Mouse (Mus musculus) macrophage (primary cell): ENCODE data around the gene Grap. TPM values are rescaled to one million over a fixed set of nuclear protein-coding genes. Genes with fewer than 3 reads are reported as not detected.

Experiments
- H3K27ac ChIP-seq: fragments of 350-480 bp; formaldehyde crosslinking; 2 replicates; pipeline ENCODE4 v1.9.0; 2021
- H3K36me3 ChIP-seq: fragments of 350-480 bp; formaldehyde crosslinking; 2 replicates; pipeline ENCODE4 v1.9.0; 2021; ENCODE audit errors: inconsistent target
- H3K4me3 ChIP-seq: fragments of 350-480 bp; formaldehyde crosslinking; 2 replicates; pipeline ENCODE4 v1.9.0; 2021; ENCODE audit errors: inconsistent target
- H3K79me2 ChIP-seq: fragments of 350-480 bp; formaldehyde crosslinking; 2 replicates; pipeline ENCODE4 v1.9.0; 2021; ENCODE audit errors: inconsistent target
- WGBS: methylation state at CpG from one replicate; pipeline ENCODE4 v1.1.7; 2026; ENCODE audit warnings: inconsistent platforms; ENCODE audit not compliant: missing documents; 5-methylcytosine and 5-hydroxymethylcytosine counted together
- polyA plus RNA-seq: library from polyadenylated mRNA; stranded (reverse); fragments of 250-400 nt; gene quantifications from 3 replicates; pipeline ENCODE4 v1.2.4, GENCODE M21; 2018; ENCODE audit warnings: inconsistent platforms

Gene Grap
- polyA plus RNA-seq, 1 experiment from 2014 or later = 3.2 TPM

DNA sequence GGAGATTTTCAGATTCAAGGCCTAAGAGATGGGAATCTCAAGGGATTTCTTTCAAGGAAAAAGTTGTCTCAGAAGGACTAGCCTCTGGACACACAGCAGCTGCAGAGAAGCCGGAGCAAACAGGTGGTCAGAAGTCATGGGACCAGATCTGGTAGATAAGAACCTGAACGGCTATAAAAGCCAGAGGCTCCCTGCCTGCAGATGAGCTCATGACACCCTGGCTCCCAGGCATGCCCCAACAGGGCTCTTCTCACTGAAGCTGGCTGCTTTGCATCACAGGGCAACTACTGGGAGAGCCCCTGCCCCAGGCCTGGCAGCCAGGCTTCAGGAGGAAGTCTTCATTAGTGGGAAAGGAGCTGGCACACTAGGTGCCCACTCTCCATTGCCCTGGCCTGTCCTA, 22.3 kb downstream of the Grap start:
- 65% methylated on average over 2 of the region's 2 CpGs for WGBS
- Histone ChIP-seq H3K79me2 (no peaks in the 10 kb centered on the region), H3K27ac (no peak overlapping the region), H3K36me3 (no peaks in the 10 kb centered on the region), H3K4me3 (no peak overlapping the region)

DNA sequence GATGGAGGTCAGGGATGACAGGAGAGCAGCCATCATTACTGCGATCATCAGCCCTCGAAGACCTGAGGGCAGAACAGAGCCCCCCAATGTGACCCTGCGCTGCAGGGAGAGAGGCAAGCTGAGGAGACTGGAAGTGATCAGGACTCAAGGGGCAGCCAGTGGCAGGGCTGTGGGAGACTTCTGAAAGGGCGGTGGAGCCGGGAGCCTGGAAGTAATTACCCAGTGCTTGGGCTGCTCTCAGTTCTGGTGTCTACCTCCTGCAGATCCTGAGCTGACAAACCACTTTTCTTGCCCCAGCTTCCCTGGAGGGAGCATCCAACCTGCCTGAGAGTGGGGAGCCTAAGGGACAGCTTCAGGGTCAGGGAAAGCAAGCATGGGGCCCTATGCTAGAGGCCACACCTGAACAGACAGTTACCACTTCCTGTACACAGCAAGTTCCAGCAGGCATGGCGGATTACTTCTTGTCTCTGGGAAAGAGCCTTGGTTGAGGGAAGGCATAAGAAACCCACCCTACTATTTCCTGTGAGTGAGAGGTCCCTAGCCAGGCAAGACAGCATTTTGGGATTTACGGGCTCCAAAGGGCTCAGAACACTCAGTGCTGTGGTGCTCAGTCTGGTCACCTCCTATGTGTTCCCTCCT, 23.3 kb downstream of the Grap start:
- no peak overlapping the region for H3K4me3 ChIP-seq

DNA sequence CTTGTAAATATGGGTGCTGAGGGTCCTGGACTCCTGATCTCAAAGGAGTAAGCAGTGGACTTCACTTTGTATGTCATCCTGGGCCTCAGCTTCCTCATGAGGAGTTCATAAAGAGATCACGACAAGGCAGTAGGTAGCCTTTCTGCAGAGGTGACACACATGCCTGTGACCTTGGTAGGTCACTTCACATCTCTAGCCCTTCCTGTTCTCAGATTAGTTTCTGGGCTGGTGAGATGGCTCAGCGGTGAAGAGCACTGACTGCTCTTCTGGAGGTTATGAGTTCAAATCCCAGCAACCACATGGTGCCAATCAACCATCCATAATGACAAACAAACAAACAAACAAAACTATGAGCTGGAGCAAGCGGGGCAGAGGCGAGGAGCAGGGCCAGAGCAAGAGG, 24.6 kb downstream of the Grap start:
- WGBS = 82% methylated on average over 2 of the region's 4 CpGs
- H3K4me3 ChIP-seq = no peak overlapping the region
- H3K27ac ChIP-seq = no peak overlapping the region
- no peaks in the 10 kb centered on the region for H3K79me2 ChIP-seq
- no peaks in the 10 kb centered on the region for H3K36me3 ChIP-seq

More for the DNA sequence above, 23.3 kb downstream of the Grap start:
- no peak overlapping the region for H3K27ac ChIP-seq
- no peaks in the 10 kb centered on the region for H3K36me3 ChIP-seq
- 86% methylated on average over 7 of the region's 7 CpGs for WGBS
- H3K79me2 ChIP-seq = no peaks in the 10 kb centered on the region

DNA sequence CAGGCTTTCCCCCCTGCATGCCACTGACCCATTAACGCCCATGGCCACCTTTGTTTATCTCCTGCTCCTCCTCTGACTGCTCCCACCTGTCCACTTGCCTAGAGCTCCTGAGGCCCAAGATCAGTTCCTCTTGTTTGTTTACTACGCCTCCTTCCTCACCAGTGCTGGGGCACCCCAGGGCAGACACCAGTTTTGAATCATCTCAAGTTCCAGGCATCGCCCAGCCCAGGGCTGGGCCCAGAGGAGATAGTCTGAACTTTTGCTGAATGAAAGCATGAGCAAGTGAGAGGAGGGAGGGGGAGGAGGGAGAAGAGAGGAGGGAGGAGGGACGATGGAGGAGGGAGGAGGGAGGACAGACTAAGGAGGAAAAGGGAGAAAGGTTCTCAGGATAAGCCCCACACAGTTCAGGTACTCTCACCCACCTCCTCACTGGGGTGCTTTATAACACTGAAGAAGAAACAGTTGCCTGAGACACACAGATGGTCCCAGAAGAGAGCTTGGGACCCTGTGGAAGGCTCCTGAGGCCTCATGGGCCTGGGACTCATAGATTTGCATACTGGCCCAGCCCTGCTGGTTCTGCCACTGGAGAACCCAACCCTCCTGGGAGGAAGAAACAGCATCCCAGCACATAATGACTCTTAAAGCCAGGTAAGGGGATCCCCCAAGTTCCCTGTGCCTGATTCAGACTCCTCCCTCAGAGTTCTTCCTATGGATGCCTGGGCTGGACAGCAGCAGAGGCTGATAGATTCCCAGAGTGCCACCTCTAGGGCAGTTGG, 26.2 kb downstream of the Grap start:
- Histone ChIP-seq H3K4me3 (no peak overlapping the region), H3K36me3 (no peaks in the 10 kb centered on the region), H3K79me2 (no peaks in the 10 kb centered on the region), H3K27ac (no peak overlapping the region)
- WGBS = 87% methylated on average over 4 of the region's 4 CpGs

DNA sequence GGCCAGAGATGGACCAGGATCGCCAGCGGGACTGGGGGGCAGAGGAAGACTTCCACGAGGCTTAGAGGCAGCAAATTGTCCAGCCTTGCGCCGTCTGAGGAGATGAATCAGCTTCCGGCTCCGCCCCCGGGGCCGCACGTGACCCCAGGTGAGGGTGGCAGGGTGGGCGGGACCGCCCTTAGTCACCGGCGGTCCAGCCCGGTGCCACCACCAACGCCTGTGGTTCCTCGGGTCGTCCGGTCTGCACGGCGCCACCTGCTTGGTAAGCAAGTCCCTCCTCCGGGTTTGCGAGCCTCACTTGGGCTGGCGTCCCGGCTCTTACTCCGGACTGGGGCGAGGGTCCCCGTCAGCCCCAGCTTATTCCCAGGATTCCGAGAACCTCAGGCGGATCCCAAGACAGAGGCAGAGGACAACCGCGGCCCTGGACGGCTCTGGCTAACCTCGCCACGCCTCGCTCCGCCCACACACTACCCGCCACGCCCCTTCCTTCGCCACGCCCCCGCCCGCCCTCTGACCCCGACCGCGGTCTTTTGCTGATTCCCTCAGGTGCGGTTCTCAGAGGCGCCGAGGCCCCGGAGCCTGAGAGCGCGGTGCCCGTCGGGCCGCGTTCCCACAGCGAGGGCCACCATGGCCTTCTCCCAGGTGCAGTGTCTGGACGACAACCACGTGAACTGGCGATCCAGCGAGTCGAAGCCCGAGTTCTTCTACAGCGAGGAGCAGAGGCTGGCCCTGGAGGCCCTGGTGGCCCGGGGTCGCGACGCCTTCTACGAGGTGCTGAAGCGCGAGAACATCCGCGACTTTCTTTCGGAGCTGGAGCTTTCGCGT, 31.1 kb downstream of the Grap start, which contains the start of gene Fam83g:
TSS of gene Fam83g (plus strand) at position 185 of the 825 bp plus-strand sequence.
- Histone ChIP-seq H3K79me2 (no peaks in the 10 kb centered on the region), H3K4me3 (no peak within 1 kb of the TSS), H3K27ac (no peak within 1 kb of the TSS), H3K36me3 (no peaks in the 10 kb centered on the region)
- WGBS = 9% methylated on average over 72 of the region's 76 CpGs

DNA sequence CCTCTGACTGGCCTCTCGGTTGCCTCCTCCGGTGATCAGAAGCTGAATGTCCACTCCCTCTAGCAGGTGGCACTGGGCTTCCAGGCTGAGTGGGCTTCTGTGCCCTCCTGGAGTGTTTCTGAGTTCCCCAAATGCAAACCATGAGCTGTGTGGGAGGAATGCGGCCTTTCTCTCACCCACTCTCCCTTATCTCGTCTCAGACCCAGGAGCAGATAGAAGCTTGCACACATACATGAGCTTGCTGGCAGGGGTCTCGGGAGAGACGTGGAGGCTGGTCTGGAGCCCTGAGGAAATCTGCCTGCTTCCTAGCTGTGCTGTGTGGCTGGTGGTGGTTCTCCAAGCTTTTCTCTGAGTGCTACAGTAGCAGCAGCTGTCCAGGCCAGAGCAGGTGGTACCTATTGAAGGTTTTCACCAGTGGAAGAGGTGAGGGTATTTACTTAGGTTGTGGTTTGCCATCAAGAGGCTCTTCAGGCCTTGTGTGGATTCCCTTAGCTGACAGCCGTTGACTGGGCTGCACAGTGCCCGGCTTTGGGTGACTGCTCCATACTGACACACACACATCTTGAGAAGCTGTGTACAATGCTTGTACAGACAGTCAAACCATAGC, 32.2 kb downstream of the Grap start:
- WGBS = 87% methylated on average over 8 of the region's 8 CpGs
- Histone ChIP-seq H3K27ac (no peak overlapping the region), H3K4me3 (no peak overlapping the region), H3K36me3 (no peaks in the 10 kb centered on the region), H3K79me2 (no peaks in the 10 kb centered on the region)

DNA sequence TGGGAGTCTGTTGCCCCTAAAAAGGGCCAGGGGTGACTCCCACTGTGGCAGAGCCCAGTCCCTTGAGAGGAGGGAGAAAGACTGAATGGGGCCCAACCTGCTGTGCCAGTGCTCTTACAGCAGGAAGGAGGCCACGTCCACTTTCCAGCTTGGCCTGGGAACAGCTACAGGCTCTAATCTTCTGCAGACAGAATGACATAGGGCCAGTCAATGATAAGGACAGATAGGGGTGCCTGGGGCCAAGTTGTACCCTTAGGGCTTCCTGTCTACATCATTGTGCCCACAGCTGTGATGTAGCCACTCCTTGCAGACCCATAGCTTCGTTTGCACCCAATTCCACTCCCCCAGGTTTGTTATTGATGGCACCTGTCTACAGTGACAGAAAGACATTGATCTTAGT, 33.1 kb downstream of the Grap start:
- Histone ChIP-seq H3K27ac (no peak overlapping the region), H3K36me3 (no peaks in the 10 kb centered on the region), H3K79me2 (no peaks in the 10 kb centered on the region), H3K4me3 (no peak overlapping the region)
- 50% methylated on average over 2 of the region's 2 CpGs for WGBS

DNA sequence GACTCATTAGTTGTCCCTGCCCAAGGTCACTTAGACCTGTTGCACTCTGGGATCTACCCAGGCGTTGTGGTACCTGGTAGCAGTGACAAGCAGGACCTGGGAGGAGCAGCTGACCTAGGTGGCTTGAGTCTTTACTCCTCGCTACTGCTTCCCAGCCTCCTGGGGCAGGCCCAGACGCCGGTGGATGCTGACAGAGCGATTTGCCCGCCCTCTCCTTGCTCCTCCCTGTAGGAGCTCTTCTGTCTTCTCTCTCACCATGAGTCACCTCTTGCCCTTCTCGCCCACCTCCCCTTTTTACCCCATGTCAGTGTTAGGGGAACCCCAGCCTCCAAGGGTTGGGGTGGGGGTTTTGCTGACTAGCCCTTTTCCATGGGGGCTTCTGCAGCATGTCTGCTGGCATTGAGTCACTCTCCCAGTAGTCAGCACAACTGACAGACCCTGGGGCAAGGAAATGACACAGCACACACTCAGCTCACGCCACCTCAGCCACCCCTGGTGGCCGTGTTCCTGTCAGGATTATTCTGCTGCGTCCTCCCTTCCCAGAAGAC, 33.9 kb downstream of the Grap start:
- 58% methylated on average over 6 of the region's 10 CpGs for WGBS
- H3K27ac ChIP-seq = no peak overlapping the region
- H3K4me3 ChIP-seq = no peak overlapping the region
- no peaks in the 10 kb centered on the region for H3K36me3 ChIP-seq
- no peaks in the 10 kb centered on the region for H3K79me2 ChIP-seq

DNA sequence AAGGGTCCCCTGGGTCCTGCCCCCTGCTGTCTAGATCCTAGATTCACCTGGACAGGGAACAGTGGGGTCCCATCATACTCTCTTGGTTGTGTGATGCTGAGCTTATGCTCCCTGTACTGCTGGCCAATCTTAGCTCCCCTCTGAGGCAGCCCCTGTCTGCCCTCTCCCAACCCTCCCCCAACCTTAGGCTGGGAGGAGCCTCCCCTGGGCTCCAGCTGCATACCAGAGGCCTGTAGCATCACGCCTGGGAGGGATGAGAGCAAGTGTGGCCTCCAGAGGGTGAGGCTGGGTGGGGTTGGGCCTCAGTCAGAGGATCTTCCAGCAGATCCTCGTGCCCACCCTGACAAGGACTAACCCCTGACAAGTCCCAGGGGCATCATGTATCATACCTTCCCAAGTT, 34.5 kb downstream of the Grap start:
- Histone ChIP-seq H3K79me2 (no peaks in the 10 kb centered on the region), H3K4me3 (no peak overlapping the region), H3K27ac (no peak overlapping the region), H3K36me3 (no peaks in the 10 kb centered on the region)
- WGBS = 87% methylated on average over 2 of the region's 2 CpGs

DNA sequence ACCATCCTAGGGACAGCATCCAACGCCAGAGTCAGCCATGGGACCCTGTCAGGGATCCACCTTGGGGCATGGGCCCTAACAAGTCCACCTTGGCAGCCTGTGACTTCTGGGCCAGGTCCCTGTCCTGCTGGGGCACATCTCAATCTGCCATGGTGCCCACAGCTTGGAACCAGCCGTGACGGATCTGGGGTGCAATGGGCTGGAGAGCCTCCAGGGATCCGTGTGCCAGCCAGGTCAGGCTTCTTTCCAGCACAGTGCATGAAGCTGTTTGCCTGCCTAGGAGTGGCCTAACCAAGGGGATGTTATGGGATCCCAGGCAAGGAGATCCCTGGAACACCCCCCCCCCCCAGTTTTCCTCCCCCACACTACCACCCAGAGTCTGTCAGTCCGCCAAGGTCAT, 39.9 kb downstream of the Grap start:
- Histone ChIP-seq H3K27ac (no peak overlapping the region), H3K4me3 (no peak overlapping the region), H3K79me2 (no peaks in the 10 kb centered on the region), H3K36me3 (no peaks in the 10 kb centered on the region)
- WGBS = 99% methylated on average over 5 of the region's 5 CpGs

DNA sequence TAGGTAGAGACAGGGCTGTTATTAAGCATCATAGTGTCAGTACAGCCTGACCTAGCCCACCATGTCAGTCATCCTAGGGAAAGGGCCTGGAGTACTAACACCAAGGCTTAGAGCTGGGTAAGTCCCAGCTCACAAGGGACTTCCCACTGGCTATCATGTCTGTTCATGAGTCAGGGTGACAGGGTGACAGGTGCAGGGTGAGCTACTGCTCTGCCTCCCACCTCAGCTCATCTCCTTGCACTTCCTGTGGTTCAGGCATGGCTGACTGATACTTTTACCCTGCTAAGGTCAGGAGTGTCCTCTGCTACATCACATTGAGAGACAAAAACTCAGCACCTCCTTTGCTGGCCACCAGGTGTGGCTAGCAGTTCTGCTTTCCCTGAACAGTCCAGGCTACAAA, 45.8 kb downstream of the Grap start:
- H3K36me3 ChIP-seq = no peaks in the 10 kb centered on the region
- H3K79me2 ChIP-seq = no peaks in the 10 kb centered on the region
- no peak overlapping the region for H3K4me3 ChIP-seq
- no peak overlapping the region for H3K27ac ChIP-seq

DNA sequence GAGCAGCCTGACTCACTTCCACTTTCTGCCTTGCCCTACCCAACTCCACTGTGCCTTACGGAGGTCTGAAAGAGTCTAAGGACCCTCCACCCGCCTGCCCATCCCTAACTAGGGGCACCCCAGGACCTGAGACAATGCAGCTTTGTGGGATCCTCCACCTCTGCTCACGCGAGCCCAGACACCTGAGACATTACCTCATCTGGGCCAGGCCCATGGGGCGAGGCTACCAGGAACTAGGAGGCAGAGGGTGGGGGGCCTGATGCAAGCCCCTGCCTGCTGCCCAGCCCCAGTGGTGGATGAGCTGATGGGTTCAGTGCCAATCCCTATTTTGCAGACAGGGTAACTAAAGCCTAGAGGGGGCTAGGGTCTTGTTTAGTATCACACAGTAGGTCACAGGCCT, 46.4 kb downstream of the Grap start:
- Histone ChIP-seq H3K36me3 (no peaks in the 10 kb centered on the region), H3K79me2 (no peaks in the 10 kb centered on the region), H3K27ac (no peak overlapping the region), H3K4me3 (no peak overlapping the region)
- WGBS = 78% methylated on average over 5 of the region's 5 CpGs

DNA sequence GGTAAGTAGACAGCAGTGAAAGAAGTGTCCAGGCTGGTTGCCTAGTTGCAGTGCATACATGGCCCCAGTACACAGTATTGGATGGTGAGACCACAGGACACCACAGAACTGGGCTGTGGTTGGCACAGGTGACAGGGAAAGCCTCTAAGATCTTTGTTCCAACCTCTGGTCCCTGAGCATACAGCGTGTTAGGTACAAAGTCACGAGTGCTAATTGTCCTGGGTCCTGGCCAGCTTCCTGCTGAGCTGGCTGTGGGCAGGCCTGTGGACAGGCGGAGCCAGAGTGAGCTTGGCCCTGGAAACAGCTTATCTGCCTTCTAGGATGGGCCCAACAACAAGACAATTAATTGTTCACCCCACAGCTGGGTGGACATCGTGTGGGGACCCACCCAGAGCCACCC, 46.9 kb downstream of the Grap start:
- Histone ChIP-seq H3K27ac (no peak overlapping the region), H3K4me3 (no peak overlapping the region), H3K79me2 (no peaks in the 10 kb centered on the region), H3K36me3 (no peaks in the 10 kb centered on the region)
- WGBS = 57% methylated on average over 4 of the region's 4 CpGs

DNA sequence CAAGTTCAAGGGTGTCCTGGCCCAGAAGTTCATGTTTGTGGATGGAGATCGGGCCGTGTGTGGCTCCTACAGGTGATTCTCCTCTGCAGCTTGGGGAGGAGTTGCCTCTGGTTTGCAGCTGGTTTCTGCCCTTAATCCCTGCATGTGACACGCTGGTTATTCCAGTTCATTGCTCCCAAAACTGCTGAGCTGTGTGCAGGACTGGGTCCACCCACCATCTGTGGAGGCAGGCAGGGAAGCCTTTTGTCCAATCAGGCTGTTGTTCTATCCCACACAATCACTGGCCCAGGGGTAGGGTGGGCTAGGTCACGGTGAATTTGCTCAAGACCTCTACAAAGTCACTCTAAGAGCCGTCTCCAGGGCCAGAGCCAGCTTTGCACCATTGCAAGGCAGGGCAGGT, 48.6 kb downstream of the Grap start:
- 95% methylated on average over 5 of the region's 5 CpGs for WGBS
- Histone ChIP-seq H3K36me3 (no peaks in the 10 kb centered on the region), H3K27ac (no peak overlapping the region), H3K79me2 (no peaks in the 10 kb centered on the region), H3K4me3 (no peak overlapping the region)
